Mouse (Mus musculus): Measurements from ENCODE around the gene Slc47a2. TPM values are rescaled to one million over a fixed set of nuclear protein-coding genes. Genes with fewer than 3 reads are reported as not detected.

Gene Slc47a2
- total RNA-seq, 1 experiment = 4.1 TPM

GRCm38 (mm10) chr11:61361515-61362190 is 19.0 kb upstream of the Slc47a2 start:
- no peaks in the 10 kb centered on the region for H3K9me3 ChIP-seq (ENCODE audit: control insufficient read depth, insufficient read depth, low read depth, low read length)
- TF ChIP-seq ZC3H11A (IDR thresholded peaks at IDR 0.05; ENCODE audit: borderline replicate concordance, low read depth, low read length) (no peak), CHD2 (IDR thresholded peaks at IDR 0.05; ENCODE audit: low read depth, low read length) (no peak), HCFC1 (IDR thresholded peaks at IDR 0.05; ENCODE audit: borderline replicate concordance, insufficient read depth, low read length) (no peak), ZNF384 (IDR thresholded peaks at IDR 0.05; ENCODE audit: low read depth, low read length) (no peak), MAFK (IDR thresholded peaks at IDR 0.05; ENCODE audit: insufficient read depth, low read depth, low read length) (no peak)
- peak overlapping the region; percentile 66 for H3K9ac ChIP-seq (ENCODE audit: insufficient read depth, low read depth, low read length, poor library complexity, severe bottlenecking)
- in situ Hi-C loops (cut with MboI; ENCODE audit: low sequenced_read_pairs in 2 of 2, unreplicated experiment in 2 of 2) = no loop called here
- peaks cover 2% of the 10 kb centered on the region; the same call in 1 of the 2 replicates for H3K36me3 ChIP-seq (ENCODE audit: control insufficient read depth, insufficient read depth, low read length, poor library complexity, severe bottlenecking)
- peak; percentile 73 for DNase-seq (ENCODE audit: low read depth, low spot score)
- H3K27ac ChIP-seq (ENCODE audit: insufficient read depth, low read depth, low read length, poor library complexity, severe bottlenecking) = peak overlapping the region; percentile 71
- peak overlapping the region; percentile 55 to 65 for H3K4me3 ChIP-seq (ENCODE audit: insufficient read depth in 1 of 2, low read depth in 1 of 2, low read length in 2 of 2, poor library complexity in 1 of 2, severe bottlenecking in 1 of 2)
- peaks cover 8 to 12% of the 10 kb centered on the region in 2 experiments; a peak in 3 of 4 replicates for H3K4me1 ChIP-seq (ENCODE audit: control insufficient read depth in 2 of 2, insufficient read depth in 2 of 2, low read length in 2 of 2, poor library complexity in 1 of 2)

DNA sequence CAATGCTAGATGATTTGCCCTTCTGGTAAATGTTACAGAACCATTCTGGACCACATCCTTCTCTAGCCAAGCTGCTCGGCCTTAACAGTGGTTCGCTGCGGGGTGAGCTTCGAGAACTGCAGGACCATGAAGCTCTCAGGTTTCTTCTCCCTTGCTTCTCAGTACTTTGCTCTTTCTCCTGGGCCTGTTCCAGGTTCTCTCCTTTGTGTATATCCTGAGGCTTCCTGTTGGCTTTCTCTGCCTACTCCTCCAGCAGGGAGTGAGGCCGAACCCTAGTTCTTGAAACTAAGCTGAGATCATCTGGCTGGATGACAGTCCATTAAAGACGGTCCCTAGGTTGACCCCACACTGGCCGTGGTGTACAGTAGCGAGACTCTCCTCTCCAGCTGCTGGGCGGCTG is 13.9 kb upstream of the Slc47a2 start:
- Histone ChIP-seq H3K4me1 (ENCODE audit: control insufficient read depth in 2 of 2, insufficient read depth in 2 of 2, low read length in 2 of 2, poor library complexity in 1 of 2) (peaks cover 4 to 8% of the 10 kb centered on the region in 2 experiments; a peak in 3 of 4 replicates), H3K4me3 (ENCODE audit: insufficient read depth in 1 of 2, low read depth in 1 of 2, low read length in 2 of 2, poor library complexity in 1 of 2, severe bottlenecking in 1 of 2) (no peak overlapping the region), H3K9ac (ENCODE audit: insufficient read depth, low read depth, low read length, poor library complexity, severe bottlenecking) (no peak overlapping the region), H3K9me3 (ENCODE audit: control insufficient read depth, insufficient read depth, low read depth, low read length) (no peaks in the 10 kb centered on the region), H3K36me3 (ENCODE audit: control insufficient read depth, insufficient read depth, low read length, poor library complexity, severe bottlenecking) (peaks cover 2% of the 10 kb centered on the region; the same call in 1 of the 2 replicates), H3K27ac (ENCODE audit: insufficient read depth, low read depth, low read length, poor library complexity, severe bottlenecking) (no peak overlapping the region)
- no peak for TF ChIP-seq CHD2 (IDR thresholded peaks at IDR 0.05; ENCODE audit: low read depth, low read length)
- no peak for TF ChIP-seq HCFC1 (IDR thresholded peaks at IDR 0.05; ENCODE audit: borderline replicate concordance, insufficient read depth, low read length)
- no peak for TF ChIP-seq ZC3H11A (IDR thresholded peaks at IDR 0.05; ENCODE audit: borderline replicate concordance, low read depth, low read length)
- TF ChIP-seq MAFK (IDR thresholded peaks at IDR 0.05; ENCODE audit: insufficient read depth, low read depth, low read length) = no peak
- no peak for TF ChIP-seq ZNF384 (IDR thresholded peaks at IDR 0.05; ENCODE audit: low read depth, low read length)
- in situ Hi-C loops (cut with MboI; ENCODE audit: low sequenced_read_pairs in 2 of 2, unreplicated experiment in 2 of 2) = no loop called here
- DNase-seq (ENCODE audit: low read depth, low spot score) = no peak

GRCm38 (mm10) chr11:61356111-61356510 is 13.5 kb upstream of the Slc47a2 start:
- no peak overlapping the region for H3K27ac ChIP-seq (ENCODE audit: insufficient read depth, low read depth, low read length, poor library complexity, severe bottlenecking)
- H3K9me3 ChIP-seq (ENCODE audit: control insufficient read depth, insufficient read depth, low read depth, low read length) = no peaks in the 10 kb centered on the region
- peaks cover 2% of the 10 kb centered on the region; the same call in 1 of the 2 replicates for H3K36me3 ChIP-seq (ENCODE audit: control insufficient read depth, insufficient read depth, low read length, poor library complexity, severe bottlenecking)
- TF ChIP-seq MAFK (IDR thresholded peaks at IDR 0.05; ENCODE audit: insufficient read depth, low read depth, low read length) = no peak
- TF ChIP-seq ZC3H11A (IDR thresholded peaks at IDR 0.05; ENCODE audit: borderline replicate concordance, low read depth, low read length) = no peak
- H3K9ac ChIP-seq (ENCODE audit: insufficient read depth, low read depth, low read length, poor library complexity, severe bottlenecking) = no peak overlapping the region
- H3K4me3 ChIP-seq (ENCODE audit: insufficient read depth in 1 of 2, low read depth in 1 of 2, low read length in 2 of 2, poor library complexity in 1 of 2, severe bottlenecking in 1 of 2) = no peak overlapping the region
- no peak for DNase-seq (ENCODE audit: low read depth, low spot score)
- peaks cover 4 to 8% of the 10 kb centered on the region in 2 experiments; a peak in 3 of 4 replicates for H3K4me1 ChIP-seq (ENCODE audit: control insufficient read depth in 2 of 2, insufficient read depth in 2 of 2, low read length in 2 of 2, poor library complexity in 1 of 2)
- in situ Hi-C loops (cut with MboI; ENCODE audit: low sequenced_read_pairs in 2 of 2, unreplicated experiment in 2 of 2) = no loop called here

- H3K9me3 ChIP-seq (ENCODE audit: control insufficient read depth, insufficient read depth, low read depth, low read length) = no peaks in the 10 kb centered on the region
- in situ Hi-C loops (cut with MboI; ENCODE audit: low sequenced_read_pairs in 2 of 2, unreplicated experiment in 2 of 2) = no loop called here
- TF ChIP-seq ZNF384 (IDR thresholded peaks at IDR 0.05; ENCODE audit: low read depth, low read length) (no peak), MAFK (IDR thresholded peaks at IDR 0.05; ENCODE audit: insufficient read depth, low read depth, low read length) (no peak), CHD2 (IDR thresholded peaks at IDR 0.05; ENCODE audit: low read depth, low read length) (no peak), HCFC1 (IDR thresholded peaks at IDR 0.05; ENCODE audit: borderline replicate concordance, insufficient read depth, low read length) (no peak), ZC3H11A (IDR thresholded peaks at IDR 0.05; ENCODE audit: borderline replicate concordance, low read depth, low read length) (no peak)
- DNase-seq (ENCODE audit: low read depth, low spot score) = no peak
- no peak overlapping the region for H3K27ac ChIP-seq (ENCODE audit: insufficient read depth, low read depth, low read length, poor library complexity, severe bottlenecking)
- peaks cover 2% of the 10 kb centered on the region; the same call in 1 of the 2 replicates for H3K36me3 ChIP-seq (ENCODE audit: control insufficient read depth, insufficient read depth, low read length, poor library complexity, severe bottlenecking)
- no peak overlapping the region for H3K9ac ChIP-seq (ENCODE audit: insufficient read depth, low read depth, low read length, poor library complexity, severe bottlenecking)
- no peak overlapping the region for H3K4me3 ChIP-seq (ENCODE audit: insufficient read depth in 1 of 2, low read depth in 1 of 2, low read length in 2 of 2, poor library complexity in 1 of 2, severe bottlenecking in 1 of 2)
- H3K4me1 ChIP-seq (ENCODE audit: control insufficient read depth in 2 of 2, insufficient read depth in 2 of 2, low read length in 2 of 2, poor library complexity in 1 of 2) = peaks cover 0 to 8% of the 10 kb centered on the region in 2 experiments; a peak in 2 of 4 replicates
Measured at GRCm38 (mm10) chr11:61355351-61355750, 12.7 kb upstream of the Slc47a2 start.
